In genomic region chr12:38594055-38594454, GRCm38 (mm10) we compare ENCODE assay signal across 13 mouse cellular contexts.
DNase-seq lines count a peak whose midpoint lies in the region; ATAC-seq and TF ChIP-seq lines count a peak whose summit lies in the region.
"Had no signal": no experiment of that assay in that cellular context is flagged by ENCODE, and none has a peak within 500 bp of the region (broad histone marks: within the 10 kb centered on the region; RNA-seq: fewer than 3 reads in every experiment).

No protein-coding gene starts in this region.

- peak; percentile 89 for DNase-seq in heart, adult 11 months
- peak; percentile 25 for DNase-seq in liver, adult 2 months (ENCODE audit: extremely low read depth, low read depth, low spot score)
- DNase-seq in liver, embryonic 11.5 days (ENCODE audit: low spot score): no peak
- peak; percentile 52 for DNase-seq in lung, postnatal 36 days
- DNase-seq in right cerebral cortex, adult 18-20 months: no peak
- no peak for DNase-seq in urinary bladder, adult 18-20 months (ENCODE audit: low spot score in 2 of 2)
- DNase-seq: layer of hippocampus, postnatal 36 days had no signal

- no peak overlapping the region for H3K27ac ChIP-seq in heart, embryonic 11.5 days (ENCODE audit: low read depth, low read length)
- H3K27ac ChIP-seq in liver, adult 2 months (replicated peaks; ENCODE audit: insufficient read depth, low read depth, low read length): no peak overlapping the region
- H3K27ac ChIP-seq in liver, embryonic 11.5 days (ENCODE audit: low read depth, low read length): no peak overlapping the region
- H3K27ac ChIP-seq in heart, embryonic 14.5 days (replicated peaks in 1 of 2; ENCODE audit: control insufficient read depth in 1 of 2, insufficient read depth in 1 of 2, low read depth in 2 of 2, low read length in 2 of 2): no peak overlapping the region
- H3K27ac ChIP-seq: intestine, embryonic 15.5 days; liver, embryonic 12.5 days; neural tube, embryonic 12.5 days had no signal

- no peak overlapping the region for H3K9ac ChIP-seq in heart, embryonic 11.5 days (ENCODE audit: low read depth, low read length)
- no peak overlapping the region for H3K9ac ChIP-seq in liver, adult 2 months (ENCODE audit: low read depth, low read length)
- H3K9ac ChIP-seq in liver, embryonic 11.5 days (ENCODE audit: low read depth, low read length): no peak overlapping the region
- H3K9ac ChIP-seq in heart, embryonic 14.5 days (ENCODE audit: low read length): no peak overlapping the region
- H3K9ac ChIP-seq: intestine, embryonic 15.5 days; liver, embryonic 12.5 days; neural tube, embryonic 12.5 days had no signal

- H3K27me3 ChIP-seq in heart, embryonic 11.5 days (ENCODE audit: control insufficient read depth, insufficient read depth, low read length): no peaks in the 10 kb centered on the region
- H3K27me3 ChIP-seq in liver, adult 2 months (ENCODE audit: control insufficient read depth, insufficient read depth, low read length): no peaks in the 10 kb centered on the region
- no peaks in the 10 kb centered on the region for H3K27me3 ChIP-seq in liver, embryonic 11.5 days (replicated peaks; ENCODE audit: control insufficient read depth, insufficient read depth, low read length)
- no peaks in the 10 kb centered on the region for H3K27me3 ChIP-seq in heart, embryonic 14.5 days (ENCODE audit: control insufficient read depth, insufficient read depth, low read length)
- H3K27me3 ChIP-seq: CH12.LX; intestine, embryonic 15.5 days; liver, embryonic 12.5 days; neural tube, embryonic 12.5 days had no signal

- no peaks in the 10 kb centered on the region for H3K36me3 ChIP-seq in heart, embryonic 11.5 days (ENCODE audit: control insufficient read depth, insufficient read depth, low read length)
- no peaks in the 10 kb centered on the region for H3K36me3 ChIP-seq in liver, adult 2 months (ENCODE audit: control insufficient read depth, insufficient read depth, low read length)
- H3K36me3 ChIP-seq in liver, embryonic 11.5 days (ENCODE audit: control insufficient read depth, insufficient read depth, low read length): no peaks in the 10 kb centered on the region
- no peaks in the 10 kb centered on the region for H3K36me3 ChIP-seq in heart, embryonic 14.5 days (ENCODE audit: control insufficient read depth, insufficient read depth, low read length)
- H3K36me3 ChIP-seq: intestine, embryonic 15.5 days; liver, embryonic 12.5 days; neural tube, embryonic 12.5 days had no signal

- no peak for TF ChIP-seq POLR2A in liver, adult 2 months (IDR thresholded peaks at IDR 0.05; ENCODE audit: extremely low read depth, insufficient read depth, low read length)

- H3K4me2 ChIP-seq in heart, embryonic 11.5 days: no peak overlapping the region
- H3K4me2 ChIP-seq in liver, embryonic 11.5 days: no peak overlapping the region
- H3K4me2 ChIP-seq in heart, embryonic 14.5 days (ENCODE audit: low read length): 0 out of 2 replicates have a peak overlapping the region, but pooled peaks have one; percentile 3
- H3K4me2 ChIP-seq: intestine, embryonic 15.5 days; liver, embryonic 12.5 days; neural tube, embryonic 12.5 days had no signal

- TF ChIP-seq CTCF in liver, adult 2 months (IDR thresholded peaks at IDR 0.05; ENCODE audit: low read depth, low read length): no peak

- H3K4me1 ChIP-seq in heart, embryonic 11.5 days (ENCODE audit: control insufficient read depth, insufficient read depth, low read length): no peaks in the 10 kb centered on the region
- H3K4me1 ChIP-seq in liver, adult 2 months (ENCODE audit: control insufficient read depth, insufficient read depth, low read length): no peaks in the 10 kb centered on the region
- no peaks in the 10 kb centered on the region for H3K4me1 ChIP-seq in liver, embryonic 11.5 days (replicated peaks; ENCODE audit: control insufficient read depth, insufficient read depth, low read length)
- H3K4me1 ChIP-seq in heart, embryonic 14.5 days (ENCODE audit: control insufficient read depth in 2 of 2, insufficient read depth in 2 of 2, low read length in 2 of 2): peaks cover 4 to 18% of the 10 kb centered on the region in 2 experiments; a peak in 3 of 4 replicates
- H3K4me1 ChIP-seq: intestine, embryonic 15.5 days; liver, embryonic 12.5 days had no signal

- no peaks in the 10 kb centered on the region for H3K9me3 ChIP-seq in heart, embryonic 11.5 days (replicated peaks; ENCODE audit: control insufficient read depth, low read length)
- H3K9me3 ChIP-seq in liver, embryonic 11.5 days (ENCODE audit: control insufficient read depth, low read length): no peaks in the 10 kb centered on the region
- H3K9me3 ChIP-seq in heart, embryonic 14.5 days (ENCODE audit: control insufficient read depth, low read length): no peaks in the 10 kb centered on the region
- H3K9me3 ChIP-seq: intestine, embryonic 15.5 days; liver, embryonic 12.5 days; neural tube, embryonic 12.5 days had no signal

- 40% methylated on average over 3 of the region's 3 CpGs for WGBS in heart, embryonic 11.5 days (ENCODE audit: insufficient replicate concordance)
- WGBS in liver, adult 2 months: 59% methylated on average over 3 of the region's 3 CpGs
- WGBS in liver, embryonic 11.5 days: 49% methylated on average over 3 of the region's 3 CpGs
- WGBS in heart, embryonic 14.5 days: 5% methylated on average over 3 of the region's 3 CpGs

- no peak for ATAC-seq in heart, embryonic 11.5 days (replicated peaks; ENCODE audit: insufficient number of reproducible peaks, low FRiP score, low TSS enrichment)
- no peak for ATAC-seq in liver, embryonic 11.5 days (replicated peaks; ENCODE audit: low FRiP score)
- ATAC-seq in heart, embryonic 14.5 days (ENCODE audit: insufficient number of reproducible peaks, insufficient read depth, low FRiP score, low read depth): no peak
- ATAC-seq: intestine, embryonic 15.5 days; liver, embryonic 12.5 days had no signal

- H3K79me2 ChIP-seq in liver, adult 2 months (ENCODE audit: control insufficient read depth, insufficient read depth, low read length): no peaks in the 10 kb centered on the region

- H3K4me3 ChIP-seq in heart, embryonic 11.5 days (ENCODE audit: low read depth, low read length): no peak overlapping the region
- H3K4me3 ChIP-seq in liver, adult 2 months (ENCODE audit: insufficient read depth, low read depth, low read length): no peak overlapping the region
- no peak overlapping the region for H3K4me3 ChIP-seq in liver, embryonic 11.5 days (ENCODE audit: low read depth, low read length)
- H3K4me3 ChIP-seq in heart, embryonic 14.5 days (ENCODE audit: control insufficient read depth in 1 of 2, insufficient read depth in 1 of 2, low read depth in 1 of 2, low read length in 2 of 2): no peak overlapping the region
- H3K4me3 ChIP-seq: intestine, embryonic 15.5 days; liver, embryonic 12.5 days; neural tube, embryonic 12.5 days had no signal

Comparison
In these comparisons a context has a peak if more than half of its experiments do, and no peak if none do; other contexts are left out.
1. DNase-seq: peak in heart, adult 11 months (single experiment), liver, adult 2 months (single experiment) and lung, postnatal 36 days (single experiment); none in liver, embryonic 11.5 days (single experiment), right cerebral cortex, adult 18-20 months (single experiment) and urinary bladder, adult 18-20 months (0 of 2).